Mouse (Mus musculus) splenic B cell, adult 2 months (primary cell): ENCODE results near the gene Map7d1.

Experiments
- DNase-seq: peaks from one replicate; pipeline ENCODE4 v3.0.0-alpha.2; 2011; ENCODE audit warnings: low read depth, low spot score
- H3K27me3 ChIP-seq: 2 replicates; pipeline ENCODE4 v1.6.1; 2012; ENCODE audit warnings: mild to moderate bottlenecking, low read length, moderate library complexity, mixed read lengths; ENCODE audit not compliant: control insufficient read depth, poor library complexity, insufficient read depth, severe bottlenecking
- H3K36me3 ChIP-seq: 2 replicates; pipeline ENCODE4 v1.6.1; 2012; ENCODE audit warnings: mild to moderate bottlenecking, low read length, moderate library complexity, mixed read lengths; ENCODE audit not compliant: control insufficient read depth, poor library complexity, insufficient read depth, severe bottlenecking

Gene Map7d1

GRCm38 (mm10) chr4:126183034-126183433 is 73.1 kb downstream of the Map7d1 start:
- DNase-seq, result no peak
- Histone ChIP-seq H3K36me3 (peaks cover 19% of the 10 kb centered on the region), H3K27me3 (no peaks in the 10 kb centered on the region)
